Mouse (Mus musculus) heart, postnatal 0 days (tissue): ENCODE results near the gene Tnr.

Source experiments
- CTCF ChIP-seq: IDR thresholded peaks from 2 replicates; pipeline ENCODE4 v1.5.1; 2016; ENCODE audit warnings: antibody characterized with exemption, control low read depth, low read depth
- EP300 ChIP-seq: IDR thresholded peaks from 2 replicates; pipeline ENCODE4 v1.6.1; 2016; ENCODE audit warnings: antibody characterized with exemption, low read depth

DNA sequence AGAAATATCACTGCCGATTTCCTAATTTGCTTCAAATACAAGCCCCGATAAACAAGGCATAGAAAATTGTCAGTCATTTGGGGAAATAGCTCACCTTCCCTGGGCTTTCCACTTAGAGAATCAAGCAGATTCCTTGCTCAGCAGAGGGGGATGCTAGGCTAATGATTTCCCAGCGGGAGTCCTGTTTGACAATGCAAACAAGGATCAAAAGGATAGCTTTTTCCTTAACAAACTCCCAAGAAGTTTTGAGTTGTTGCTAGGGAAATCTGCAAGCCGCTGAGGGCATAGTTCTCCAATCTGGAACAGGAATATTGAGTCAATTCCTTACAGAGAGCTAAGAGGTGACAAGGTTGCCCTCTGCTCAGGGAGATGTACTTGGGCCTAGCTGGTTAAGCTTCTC, 311.6 kb downstream of the Tnr start:
- TF ChIP-seq CTCF, result no peak
- TF ChIP-seq EP300, result no peak
